Mouse (Mus musculus) spleen, embryonic (tissue): ENCODE results near the gene Gm6899.

ENCODE experiments used
- CTCF ChIA-PET: fragments of 350-600 bp; sonication (Branson Sonifier 250); formaldehyde crosslinking; loops from one replicate; lab custom pipeline; 2022; lab: Charles Lee

Gm6899 gene

GRCm38 (mm10) chr11:26593061-26594059 is at the start of gene Gm6899, which contains the start of gene Vrk2:
Gm6899 (plus strand) TSS chr11:26593241.
Vrk2 (minus strand) TSS chr11:26593999.
- CTCF ChIA-PET: no interaction called here

GRCm38 (mm10) chr11:26551551-26551950 is 41.5 kb upstream of the Gm6899 start:
- CTCF ChIA-PET: no interaction called here

GRCm38 (mm10) chr11:26585409-26586366 is 7.4 kb upstream of the Gm6899 start:
- CTCF ChIA-PET: interaction anchor here (0.6 kb wide), 1 partner anchor 27 kb away, joined by 3 read pairs; no protein-coding TSS in a partner anchor

- CTCF ChIA-PET: interaction anchor here (0.6 kb wide), 1 partner anchor 27 kb away, joined by 3 read pairs; no protein-coding TSS in a partner anchor
Observed at GRCm38 (mm10) chr11:26586367-26587183, 6.5 kb upstream of the Gm6899 start.

GRCm38 (mm10) chr11:26587184-26587524 is 5.9 kb upstream of the Gm6899 start:
- CTCF ChIA-PET: no interaction called here

- CTCF ChIA-PET: no interaction called here
Observed at GRCm38 (mm10) chr11:26592395-26593053, 517 bp upstream of the Gm6899 start.

GRCm38 (mm10) chr11:26594487-26594886 is 1.4 kb downstream of the Gm6899 start:
- CTCF ChIA-PET: no interaction called here

GRCm38 (mm10) chr11:26596186-26596585 is 3.1 kb downstream of the Gm6899 start:
- CTCF ChIA-PET: no interaction called here

- CTCF ChIA-PET: interaction anchor here (0.6 kb wide), 1 partner anchor 105 kb away, joined by 3 read pairs; no protein-coding TSS in a partner anchor
Observed at GRCm38 (mm10) chr11:26597145-26597544, 4.1 kb downstream of the Gm6899 start.

GRCm38 (mm10) chr11:26597761-26598160 is 4.7 kb downstream of the Gm6899 start:
- CTCF ChIA-PET: no interaction called here

GRCm38 (mm10) chr11:26598876-26599275 is 5.8 kb downstream of the Gm6899 start:
- CTCF ChIA-PET: no interaction called here

- CTCF ChIA-PET: interaction anchor here (0.6 kb wide), 1 partner anchor 10 kb away, joined by 3 read pairs; no protein-coding TSS in a partner anchor
Observed at GRCm38 (mm10) chr11:26600692-26601091, 7.7 kb downstream of the Gm6899 start.

GRCm38 (mm10) chr11:26601571-26602175 is 8.6 kb downstream of the Gm6899 start:
- CTCF ChIA-PET: no interaction called here

GRCm38 (mm10) chr11:26604061-26604655 is 11.1 kb downstream of the Gm6899 start:
- CTCF ChIA-PET: no interaction called here

GRCm38 (mm10) chr11:26608795-26609194 is 15.8 kb downstream of the Gm6899 start:
- CTCF ChIA-PET: no interaction called here

- CTCF ChIA-PET: no interaction called here
Observed at GRCm38 (mm10) chr11:26618475-26619223, 25.6 kb downstream of the Gm6899 start.

- CTCF ChIA-PET: no interaction called here
Observed at GRCm38 (mm10) chr11:26622727-26623126, 29.7 kb downstream of the Gm6899 start.

- CTCF ChIA-PET: no interaction called here
Observed at GRCm38 (mm10) chr11:26636239-26636638, 43.2 kb downstream of the Gm6899 start.

GRCm38 (mm10) chr11:26640314-26640785 is 47.3 kb downstream of the Gm6899 start:
- CTCF ChIA-PET: no interaction called here
